Mouse (Mus musculus) heart, adult 2 months (tissue): ENCODE results near the gene Krt90.

ENCODE experiments used
- CTCF ChIP-seq: fragments of 200-600 bp; IDR thresholded peaks from 2 replicates; pipeline ENCODE4 v1.8.1; 2022; ENCODE audit warnings: antibody characterized with exemption, mild to moderate bottlenecking, moderate library complexity
- EP300 ChIP-seq: fragments of 200-500 bp; IDR thresholded peaks from 2 replicates; pipeline ENCODE4 v1.6.1; 2011; ENCODE audit warnings: low read depth, low read length, control low read depth; ENCODE audit not compliant: insufficient read depth

GRCm38 (mm10) chr15:101544478-101544877 is 18.3 kb downstream of the Krt90 start:
- TF ChIP-seq CTCF (no peak), EP300 (no peak)
